Mouse (Mus musculus): ENCODE results near the gene Tial1. TPM values are rescaled to one million over a fixed set of nuclear protein-coding genes. Genes with fewer than 3 reads are reported as not detected.

The Tial1 gene
- total RNA-seq, 2 experiments from 2014 or later = 119 to 121 TPM

Small RNA genes within 50 kb of the gene (microRNA-seq; reads per million reads assigned to microRNA genes)
- not detected for gene Gm24365

Other genes starting within 250 kb of the Tial1 start
- gene Armc5, start 224.4 kb downstream of the Tial1 start, total RNA-seq (2021) = 10 to 100 TPM; 23.7 to 25.2 TPM
- 1 to 10 TPM; 8.4 TPM for gene 9130023H24Rik, start 223.7 kb downstream of the Tial1 start, total RNA-seq (2021)
- gene Tgfb1i1, start 214.9 kb downstream of the Tial1 start, total RNA-seq (2021) = 10 to 100 TPM; 32.0 to 35.0 TPM
- 10 to 100 TPM in 1 of 2 experiments, under 1 TPM in 1; 0.73 to 22.0 TPM for gene Slc5a2, start 196.1 kb downstream of the Tial1 start, total RNA-seq (2021)
- 10 to 100 TPM; 39.3 to 39.4 TPM for gene BC017158, start 163.5 kb downstream of the Tial1 start, total RNA-seq (2021)
- gene Rgs10, start 43.0 kb downstream of the Tial1 start, total RNA-seq (2021) = 10 to 100 TPM; 11.5 to 12.0 TPM
- gene Bag3, start 61.9 kb upstream of the Tial1 start, total RNA-seq (2021) = 10 to 100 TPM; 85.5 to 92.1 TPM
- 10 to 100 TPM; 31.2 to 41.9 TPM for gene Inpp5f, start 149.6 kb upstream of the Tial1 start, total RNA-seq (2021)

All from adrenal gland, postnatal 4 days (tissue).